Mouse (Mus musculus): ENCODE data around the gene Cry2.

The Cry2 gene

GRCm38 (mm10) chr2:92370821-92371805 is 62.7 kb downstream of the Cry2 start:
- DNase-seq (ENCODE audit: low read depth, low spot score), result no peak

GRCm38 (mm10) chr2:92370375-92370774 is 63.5 kb downstream of the Cry2 start:
- DNase-seq (ENCODE audit: low read depth, low spot score), result no peak

GRCm38 (mm10) chr2:92367383-92368029 is 66.3 kb downstream of the Cry2 start:
- DNase-seq (ENCODE audit: low read depth, low spot score), result no peak

- DNase-seq (ENCODE audit: low read depth, low spot score), result no peak
Measured at GRCm38 (mm10) chr2:92365568-92365967, 68.3 kb downstream of the Cry2 start.

GRCm38 (mm10) chr2:92364086-92364485 is 69.8 kb downstream of the Cry2 start:
- no peak for DNase-seq (ENCODE audit: low read depth, low spot score)

GRCm38 (mm10) chr2:92362571-92363228 is 71.1 kb downstream of the Cry2 start:
- DNase-seq (ENCODE audit: low read depth, low spot score), result no peak

GRCm38 (mm10) chr2:92361795-92362194 is 72.0 kb downstream of the Cry2 start:
- no peak for DNase-seq (ENCODE audit: low read depth, low spot score)

- DNase-seq (ENCODE audit: low read depth, low spot score), result no peak
Measured at GRCm38 (mm10) chr2:92360893-92361292, 73.0 kb downstream of the Cry2 start.

GRCm38 (mm10) chr2:92360186-92360823 is 73.5 kb downstream of the Cry2 start:
- DNase-seq (ENCODE audit: low read depth, low spot score), result no peak

- no peak for DNase-seq (ENCODE audit: low read depth, low spot score)
Measured at GRCm38 (mm10) chr2:92359301-92359700, 74.5 kb downstream of the Cry2 start.

- no peak for DNase-seq (ENCODE audit: low read depth, low spot score)
Measured at GRCm38 (mm10) chr2:92354224-92354623, 79.6 kb downstream of the Cry2 start.
